Mouse (Mus musculus): ENCODE measurements around the gene Mllt10.
"Not testable (repeated sequence)": the region's sequence is repeated elsewhere in the genome, so short reads cannot be mapped to it uniquely, and the experiment has no call there.

Gene Mllt10

DNA sequence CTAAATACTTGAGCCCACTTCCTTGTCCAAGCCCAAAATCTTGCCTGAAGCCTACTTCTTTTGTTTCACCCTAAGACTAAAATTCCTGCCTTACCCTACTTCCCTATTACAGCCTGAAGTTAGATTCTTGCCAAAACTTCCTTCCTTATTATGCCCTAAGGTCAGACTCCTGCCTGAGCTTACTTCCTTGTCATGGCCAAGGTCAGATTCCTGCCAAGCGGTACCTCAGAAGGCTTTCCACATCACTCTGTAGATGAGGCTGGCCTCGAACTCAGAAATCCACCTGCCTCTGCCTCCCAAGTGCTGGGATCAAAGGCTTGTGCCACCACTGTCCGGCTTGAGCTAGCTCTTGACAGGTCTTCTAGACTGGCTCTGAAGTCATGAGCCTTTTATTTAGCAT lies 32.7 kb downstream of the Mllt10 start:
- DNase-seq (ENCODE audit: low spot score) = not testable (repeated sequence)

DNA sequence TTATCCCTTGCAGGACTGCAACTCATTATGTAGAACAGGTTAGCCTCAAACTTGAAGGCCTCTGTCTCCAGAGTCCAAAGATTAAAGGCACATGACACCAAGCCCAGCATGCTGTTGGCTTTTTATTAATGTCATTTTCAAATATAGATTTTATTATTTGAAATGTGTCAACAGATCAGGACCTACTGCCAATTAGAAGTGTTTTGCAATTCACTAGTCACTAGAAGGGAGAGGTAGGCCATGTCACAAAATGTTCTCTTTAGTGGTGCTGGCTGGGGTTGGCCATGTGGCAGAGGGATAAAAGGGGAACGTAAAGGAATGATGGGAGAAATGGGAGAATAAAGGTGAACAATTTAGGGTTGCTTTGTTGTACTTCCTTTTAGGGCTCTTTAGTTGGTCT lies 38.8 kb downstream of the Mllt10 start:
- DNase-seq (ENCODE audit: low spot score) = no peak

DNA sequence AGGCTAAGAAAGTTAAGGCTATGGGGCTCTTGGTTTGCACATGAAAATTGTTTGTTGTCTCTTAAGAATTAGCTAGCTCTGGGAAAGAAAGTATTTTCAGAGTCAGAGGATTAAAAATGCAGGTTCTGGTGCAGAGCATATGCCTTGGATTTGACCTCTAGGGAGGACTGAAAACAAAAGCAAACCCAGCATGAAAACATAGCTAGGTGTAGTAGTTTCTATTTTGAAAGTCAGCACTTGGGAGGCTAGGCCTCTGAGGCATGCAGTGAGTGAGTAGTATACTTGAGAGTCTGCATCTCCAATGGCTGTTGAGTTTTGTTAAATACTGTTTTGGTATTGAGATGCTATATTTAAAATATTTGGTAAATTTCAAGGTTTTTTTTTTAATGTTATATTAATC lies 39.3 kb downstream of the Mllt10 start:
- no peak for DNase-seq (ENCODE audit: low spot score)

DNA sequence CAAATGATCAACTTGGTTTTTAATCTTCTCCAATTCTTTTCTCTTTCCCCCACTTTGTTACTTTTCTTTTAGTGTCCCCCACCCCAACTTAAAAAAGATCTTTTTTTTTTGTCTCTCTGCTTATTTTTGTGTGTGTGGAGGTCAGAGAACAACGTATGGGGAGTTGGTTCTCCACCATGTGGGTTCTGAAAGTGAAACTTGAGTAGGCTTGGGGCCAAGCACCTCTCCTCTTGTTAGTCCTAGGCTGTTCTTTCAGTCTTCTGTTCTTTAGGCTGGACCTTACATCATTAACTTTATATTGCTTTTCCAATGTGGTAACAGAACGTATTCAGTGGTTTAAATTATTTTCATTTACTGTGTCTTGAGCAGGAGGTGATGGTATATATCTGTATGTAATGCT lies 40.8 kb downstream of the Mllt10 start:
- no peak for DNase-seq (ENCODE audit: low spot score)

DNA sequence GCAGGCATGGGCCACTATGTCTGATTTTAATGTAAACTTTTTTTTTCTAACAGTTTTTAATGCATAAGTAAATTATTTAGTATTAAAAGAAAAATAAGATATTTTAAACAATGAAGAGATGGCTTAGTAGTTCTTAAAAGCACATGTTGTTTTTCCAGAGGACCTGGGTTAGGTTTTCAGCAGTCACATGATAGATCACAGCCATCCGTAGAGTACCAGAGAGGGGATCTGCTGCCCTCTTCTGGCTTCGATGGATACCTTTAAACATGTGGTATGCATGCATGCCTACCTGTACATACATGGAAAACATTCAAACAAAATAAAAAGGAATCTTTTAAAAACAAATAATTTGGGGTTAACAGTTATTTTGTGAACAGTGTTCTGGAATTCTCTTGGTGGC lies 45.9 kb downstream of the Mllt10 start:
- no peak for DNase-seq (ENCODE audit: low spot score)

DNA sequence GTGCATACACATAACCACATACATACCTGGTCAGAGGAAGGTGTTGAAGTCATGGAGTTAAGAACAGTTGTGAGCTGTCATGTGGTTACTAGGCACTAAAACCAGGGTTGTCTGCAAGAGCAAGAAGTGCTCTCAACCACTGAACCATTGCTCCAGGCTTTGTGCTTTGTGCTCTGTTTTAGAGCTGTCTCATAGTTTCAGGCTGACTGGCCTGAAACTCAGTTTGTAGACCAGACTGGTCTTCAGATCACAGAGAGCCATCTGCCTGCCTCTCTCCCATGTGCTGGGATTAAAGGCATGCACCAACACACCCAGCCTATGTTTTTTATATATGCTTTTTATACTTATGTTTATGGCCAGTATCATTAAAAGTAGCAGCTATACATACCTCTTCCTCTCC lies 52.5 kb downstream of the Mllt10 start:
- DNase-seq (ENCODE audit: low spot score) = no peak

DNA sequence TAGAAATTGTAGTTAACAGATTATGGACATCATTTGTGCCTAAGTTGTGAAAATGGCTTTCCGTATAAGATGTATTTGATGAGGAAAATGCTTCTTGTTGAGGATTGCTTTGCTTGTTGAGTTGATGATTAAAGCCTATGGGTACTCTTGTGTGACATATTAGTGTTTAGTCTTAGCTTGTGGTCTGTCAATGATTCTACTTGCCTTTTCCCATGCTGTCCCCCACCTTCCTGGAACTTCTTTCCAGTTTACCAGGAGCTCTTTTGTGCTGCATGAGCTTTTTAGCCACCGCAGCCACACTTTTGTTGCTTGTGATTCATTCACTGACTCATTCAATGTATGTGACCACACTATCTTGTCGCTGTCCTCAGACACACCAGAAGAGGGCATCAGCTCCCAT lies 53.2 kb downstream of the Mllt10 start:
- DNase-seq (ENCODE audit: low spot score) = no peak

DNA sequence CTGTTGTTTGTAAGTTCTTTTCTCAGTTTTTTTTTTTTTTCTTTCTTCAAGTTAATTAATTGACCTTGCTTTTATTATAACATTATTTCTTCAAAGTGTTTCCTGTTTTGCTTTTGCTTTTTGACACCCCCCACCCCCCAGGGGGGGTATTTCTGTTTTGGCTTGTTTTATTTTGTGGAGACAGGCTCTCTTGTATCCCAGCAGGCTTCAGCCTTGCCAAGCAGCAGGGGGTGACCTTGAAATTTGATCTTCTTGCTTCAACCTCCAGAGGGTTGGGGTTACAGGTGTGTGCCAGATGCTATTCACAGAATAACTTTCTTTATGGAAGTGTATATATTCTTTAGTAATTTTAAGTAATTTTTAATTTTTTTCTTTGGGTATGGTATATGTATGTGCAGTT lies 56.4 kb downstream of the Mllt10 start:
- peak; percentile 60 for DNase-seq (ENCODE audit: low spot score)

DNA sequence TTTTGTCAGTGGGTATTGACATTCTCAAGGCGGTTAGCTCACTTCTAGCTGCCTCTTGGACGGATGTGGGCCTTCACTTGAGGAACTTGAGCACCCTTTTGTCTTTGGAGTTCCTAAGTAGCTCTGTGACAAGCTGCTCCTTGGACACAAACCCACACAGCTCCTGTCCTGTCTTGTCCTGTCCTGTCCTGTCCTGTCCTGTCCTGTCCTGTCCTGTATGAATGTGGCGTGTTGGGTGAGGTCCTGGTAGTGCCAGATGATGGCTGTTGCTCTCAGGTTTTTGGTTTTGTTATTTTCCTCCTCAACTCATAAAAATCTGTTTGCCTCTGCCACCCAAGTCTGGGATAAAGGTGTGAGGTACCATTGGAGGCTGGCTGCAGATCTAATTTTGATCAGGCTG lies 61.4 kb downstream of the Mllt10 start:
- no peak for DNase-seq (ENCODE audit: low spot score)

DNA sequence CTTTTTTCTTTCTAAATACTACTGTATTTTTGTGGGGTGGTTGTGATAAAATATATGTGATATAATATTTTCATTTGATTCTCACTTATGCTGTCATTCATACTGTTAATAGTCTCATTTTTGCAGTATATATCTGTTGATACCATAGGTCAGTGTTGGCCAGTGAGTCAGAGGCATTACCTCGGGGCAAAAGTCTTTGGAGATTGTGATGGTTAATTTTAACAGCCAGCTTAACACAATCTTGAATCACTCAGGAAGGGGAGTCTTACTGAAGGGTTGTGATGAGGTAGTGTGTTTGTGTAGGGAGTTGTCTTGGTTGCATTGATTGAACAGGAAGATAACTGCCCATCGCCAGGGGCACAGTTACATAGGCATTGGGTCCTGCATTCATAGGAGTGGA lies 83.1 kb downstream of the Mllt10 start:
- DNase-seq (ENCODE audit: low spot score) = no peak

DNA sequence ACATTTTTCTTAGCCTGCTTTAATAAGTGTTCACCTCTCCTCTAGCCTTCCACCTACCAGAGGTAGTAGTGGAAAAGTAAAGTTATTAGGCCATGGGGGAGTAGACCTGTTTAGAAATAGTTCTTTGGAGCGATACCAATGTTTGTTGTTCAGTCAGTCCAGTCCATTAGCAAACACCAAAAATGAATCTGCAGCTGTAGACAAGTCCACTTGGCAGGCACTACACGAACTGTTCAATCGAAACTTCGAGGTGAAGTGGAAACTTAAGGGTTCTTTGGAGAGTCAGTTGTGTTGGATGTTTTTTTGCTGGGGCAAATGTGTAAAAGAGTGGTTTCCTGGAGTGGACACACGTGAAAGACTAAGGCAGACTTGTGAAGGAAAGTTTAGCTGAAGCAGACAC lies 84.6 kb downstream of the Mllt10 start:
- no peak for DNase-seq (ENCODE audit: low spot score)

DNA sequence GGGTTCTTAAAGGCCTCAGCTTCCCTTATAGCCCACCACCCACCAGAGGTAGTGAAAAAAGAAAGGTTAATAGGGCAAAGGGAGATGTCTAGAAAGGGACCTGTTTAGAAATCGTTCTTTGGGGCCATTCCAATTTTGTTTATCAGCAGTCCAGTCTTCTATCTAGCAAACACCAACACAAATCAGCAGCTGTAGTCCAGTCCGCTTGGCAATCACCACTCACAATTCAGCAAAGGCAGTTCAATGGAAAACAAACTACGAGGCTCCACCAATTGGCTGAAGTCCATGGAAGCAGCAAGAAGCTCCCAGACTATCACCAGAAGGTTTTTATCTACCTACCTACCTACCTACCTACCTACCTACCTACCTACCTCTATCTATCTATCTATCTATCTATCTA lies 101.1 kb downstream of the Mllt10 start:
- no peak for DNase-seq (ENCODE audit: low spot score)

DNA sequence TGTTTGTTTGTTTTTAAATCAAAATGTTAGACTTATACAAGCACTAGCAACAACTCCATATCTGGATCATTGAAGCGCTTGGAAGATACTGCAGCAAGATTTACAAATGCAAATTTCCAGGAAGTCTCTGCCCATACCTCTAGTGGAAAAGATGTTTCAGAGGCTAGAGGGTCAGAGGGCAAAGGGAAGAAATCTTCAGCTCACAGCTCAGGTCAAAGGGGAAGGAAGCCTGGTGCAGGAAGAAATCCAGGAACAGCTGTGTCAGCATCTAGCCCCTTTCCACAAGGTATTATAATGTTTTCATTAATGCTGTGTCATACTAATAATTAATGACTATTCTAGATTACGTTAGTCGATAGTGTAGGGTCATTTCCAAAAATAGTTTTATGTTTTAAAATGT lies 104.4 kb downstream of the Mllt10 start:
- DNase-seq (ENCODE audit: low spot score) = peak; percentile 44

DNA sequence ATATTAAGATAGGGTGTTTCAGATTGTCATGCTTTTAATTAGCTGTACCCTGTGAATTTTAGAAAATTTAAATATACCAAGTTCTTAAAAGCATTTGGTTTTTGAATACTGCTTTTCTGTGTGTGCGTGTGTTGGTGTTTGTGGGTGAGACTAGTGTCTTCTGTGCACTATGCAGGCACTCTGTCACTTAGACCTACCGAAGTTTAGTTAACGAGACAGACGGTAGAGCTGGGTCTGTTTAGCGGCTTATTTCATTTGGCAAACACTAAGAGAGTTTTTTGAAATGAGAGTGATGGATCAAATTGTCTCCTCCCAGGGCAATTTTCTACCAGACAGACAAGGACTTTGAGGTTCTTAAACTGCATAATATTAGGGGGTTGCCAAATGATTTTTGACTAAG lies 106.0 kb downstream of the Mllt10 start:
- no peak for DNase-seq (ENCODE audit: low spot score)

DNA sequence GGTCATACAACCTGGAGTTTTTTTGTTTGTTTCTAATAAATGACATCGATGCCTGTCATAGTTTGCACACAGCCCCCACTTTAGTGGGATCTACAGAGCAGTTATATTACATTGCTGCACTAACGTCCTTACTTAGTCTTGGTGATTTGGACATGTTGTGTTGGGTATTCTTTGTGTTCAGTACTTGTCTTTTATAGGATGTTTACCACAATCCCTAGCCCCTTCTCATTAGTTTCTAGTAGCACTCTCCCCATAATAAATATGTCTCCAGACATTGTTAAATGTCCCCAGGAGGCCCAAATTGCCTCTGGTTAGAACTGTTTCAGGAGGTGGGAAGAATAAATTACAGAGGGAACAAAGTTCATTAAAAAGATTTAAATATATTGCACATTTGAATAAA lies 110.5 kb downstream of the Mllt10 start:
- no peak for DNase-seq (ENCODE audit: low spot score)

DNA sequence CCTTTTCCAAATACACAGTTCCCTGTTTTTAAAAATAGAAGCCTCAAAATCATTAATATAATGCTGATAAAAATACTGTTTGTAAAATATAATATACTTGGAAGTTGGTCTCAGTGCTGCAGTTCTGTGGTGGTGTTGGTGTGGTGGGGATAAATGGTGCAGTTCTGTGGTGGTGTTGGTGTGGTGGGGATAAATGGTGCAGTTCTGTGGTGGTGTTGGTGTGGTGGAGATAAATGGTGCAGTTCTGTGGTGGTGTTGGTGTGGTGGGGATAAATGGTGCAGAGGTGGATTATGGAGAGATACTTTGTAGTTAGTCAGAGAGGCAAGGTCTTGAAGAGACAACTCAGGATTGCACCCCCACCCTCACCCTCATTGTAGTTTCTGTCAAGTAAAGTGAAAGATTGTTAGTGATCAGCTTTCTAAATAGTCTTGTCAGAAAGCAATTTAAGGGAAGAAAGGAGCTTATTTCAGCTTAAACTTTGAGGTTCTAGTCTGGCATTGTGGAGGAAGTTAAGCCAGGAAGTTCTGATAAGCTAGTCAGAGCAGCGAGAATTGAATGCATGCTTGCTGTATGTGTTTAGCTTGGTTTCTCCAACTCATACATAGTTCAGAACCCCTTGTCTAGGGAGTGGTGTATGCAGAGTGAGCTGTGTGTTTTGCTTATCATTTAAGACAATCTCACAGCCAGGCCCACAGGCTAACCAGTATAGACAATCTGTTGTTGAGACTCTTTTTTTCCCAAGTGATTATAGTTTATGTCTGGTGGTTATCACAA lies 114.3 kb downstream of the Mllt10 start:
- DNase-seq (ENCODE audit: low spot score) = no peak

DNA sequence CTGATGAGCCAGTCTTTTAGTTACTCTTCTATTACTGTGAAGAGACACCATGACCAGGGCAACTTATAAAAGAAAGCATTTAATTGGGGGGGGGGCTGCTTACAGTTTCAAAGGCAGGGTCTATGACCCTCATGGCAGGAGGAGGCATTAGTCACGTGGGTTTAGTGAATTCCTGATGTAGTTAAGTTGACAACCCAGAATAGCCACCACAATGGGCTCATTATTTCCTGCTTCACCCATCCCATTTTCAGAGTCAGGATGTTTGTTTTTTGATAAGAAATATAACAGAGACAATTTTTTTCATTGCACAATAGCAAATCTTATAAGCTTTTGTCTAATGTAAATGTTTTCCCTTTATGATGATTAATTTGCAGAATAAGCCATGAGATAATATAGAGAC lies 120.2 kb downstream of the Mllt10 start:
- DNase-seq (ENCODE audit: low spot score) = no peak

DNA sequence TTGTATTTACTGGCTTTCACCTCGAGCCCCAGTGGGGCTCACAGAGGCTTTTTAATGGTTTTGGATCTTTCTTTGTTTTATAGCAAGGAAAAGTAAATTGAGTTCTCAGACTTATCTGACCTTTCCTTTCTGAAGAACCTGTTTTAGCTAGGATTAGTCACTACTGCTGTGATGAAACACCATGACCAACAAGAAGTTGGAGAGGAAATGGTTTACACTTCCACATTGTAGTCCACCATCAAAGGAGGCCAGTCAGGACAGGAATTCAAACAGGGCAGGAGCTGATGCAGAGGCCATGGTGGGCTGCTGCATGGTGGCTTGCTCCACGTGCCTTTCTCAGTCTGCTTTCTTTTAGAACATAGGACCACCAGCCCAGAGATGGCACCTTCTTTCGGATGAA lies 121.2 kb downstream of the Mllt10 start:
- DNase-seq (ENCODE audit: low spot score) = no peak

DNA sequence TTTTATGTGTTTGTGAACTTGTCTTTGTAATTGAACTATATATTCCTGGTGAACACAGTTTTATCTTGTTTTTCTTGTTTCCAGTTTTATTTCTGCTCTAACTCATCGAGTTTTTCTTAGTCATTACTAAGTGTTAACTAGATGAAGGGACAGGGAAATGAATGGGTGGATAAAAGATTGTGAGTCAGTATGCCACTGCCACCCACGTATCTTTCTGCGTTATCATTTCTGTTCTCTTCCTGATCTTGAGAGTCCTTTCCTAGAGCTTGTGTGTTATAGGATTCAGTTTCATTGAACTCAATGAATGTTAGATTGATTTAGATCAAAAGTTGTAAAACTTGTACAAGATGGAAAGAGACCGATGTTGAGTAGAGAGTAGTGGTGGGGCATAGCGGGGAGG lies 125.3 kb downstream of the Mllt10 start:
- no peak for DNase-seq (ENCODE audit: low spot score)

DNA sequence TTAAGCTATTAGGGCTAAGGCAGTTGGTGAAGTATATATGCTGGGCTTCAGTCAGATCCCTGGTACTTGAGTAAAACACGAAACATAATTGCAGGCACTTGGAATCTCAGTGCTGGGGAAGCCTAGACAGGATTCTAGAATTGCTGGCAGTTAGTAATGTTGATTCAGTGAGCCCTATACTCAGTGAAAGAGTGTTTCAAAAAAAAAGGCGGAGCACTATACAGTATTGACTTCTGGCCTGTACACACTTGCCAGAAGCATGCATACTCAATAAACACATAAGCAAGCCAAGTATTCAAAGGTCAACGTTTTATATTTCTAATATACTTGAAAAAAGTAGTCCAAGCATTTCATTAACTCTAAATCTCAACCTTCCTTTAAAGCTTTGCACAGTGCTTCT lies 126.6 kb downstream of the Mllt10 start:
- DNase-seq (ENCODE audit: low spot score) = no peak

DNA sequence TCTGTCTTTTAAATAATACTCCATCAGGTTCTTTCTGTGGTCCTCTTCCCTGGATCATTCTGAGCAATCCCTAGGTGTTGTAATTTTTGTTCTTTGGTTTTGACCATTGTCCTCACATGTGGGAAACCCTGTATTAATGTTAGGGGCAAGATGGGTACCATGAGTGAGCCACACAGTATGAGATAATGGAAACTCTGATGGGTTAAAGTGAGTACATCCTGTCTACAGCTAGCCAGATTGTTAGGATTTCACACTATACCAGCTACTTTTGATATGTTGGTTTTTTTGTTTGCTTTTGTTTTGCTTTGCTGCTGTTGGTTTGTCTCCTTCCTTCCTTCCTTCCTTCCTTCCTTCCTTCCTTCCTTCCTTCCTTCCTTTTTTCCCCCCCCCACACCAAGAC lies 128.0 kb downstream of the Mllt10 start:
- no peak for DNase-seq (ENCODE audit: low spot score)

DNA sequence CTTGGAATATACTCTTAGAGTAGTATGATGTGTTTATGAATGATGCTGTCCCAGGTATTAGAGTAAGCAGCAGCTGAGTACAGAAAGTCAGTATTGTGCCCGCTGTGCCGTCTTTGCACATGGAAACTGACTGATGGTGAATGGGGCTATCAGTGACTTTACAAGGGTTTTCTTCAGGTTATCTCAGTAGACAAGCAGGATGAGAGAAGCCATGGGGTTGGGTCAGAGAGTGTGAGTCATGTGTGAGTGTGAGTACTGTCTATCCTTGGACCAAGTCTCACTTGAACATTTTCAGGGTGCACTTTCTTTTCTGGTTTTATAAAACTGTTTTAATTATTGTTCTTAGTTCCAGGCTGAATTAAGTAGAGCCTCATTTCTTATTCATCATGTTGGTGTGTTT lies 133.3 kb downstream of the Mllt10 start:
- DNase-seq (ENCODE audit: low spot score) = no peak

DNA sequence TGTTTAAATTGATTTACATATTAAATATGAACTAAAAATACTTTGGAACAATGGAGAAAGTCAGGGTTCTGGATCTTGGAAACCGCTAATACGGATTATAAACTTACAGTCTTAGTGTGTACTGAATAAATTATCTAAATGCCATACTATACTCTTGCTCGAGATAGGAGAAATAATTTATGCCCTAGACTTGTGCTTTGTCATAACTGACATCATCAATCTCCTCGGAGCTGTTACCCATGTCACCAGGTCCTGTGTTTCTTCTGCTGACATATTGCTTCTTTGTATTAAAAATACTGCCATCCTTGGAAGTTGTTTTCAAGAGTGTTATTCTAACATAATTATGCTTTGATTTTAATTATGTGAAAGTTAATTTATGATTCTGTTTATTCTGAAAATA lies 140.2 kb downstream of the Mllt10 start:
- no peak for DNase-seq (ENCODE audit: low spot score)

DNA sequence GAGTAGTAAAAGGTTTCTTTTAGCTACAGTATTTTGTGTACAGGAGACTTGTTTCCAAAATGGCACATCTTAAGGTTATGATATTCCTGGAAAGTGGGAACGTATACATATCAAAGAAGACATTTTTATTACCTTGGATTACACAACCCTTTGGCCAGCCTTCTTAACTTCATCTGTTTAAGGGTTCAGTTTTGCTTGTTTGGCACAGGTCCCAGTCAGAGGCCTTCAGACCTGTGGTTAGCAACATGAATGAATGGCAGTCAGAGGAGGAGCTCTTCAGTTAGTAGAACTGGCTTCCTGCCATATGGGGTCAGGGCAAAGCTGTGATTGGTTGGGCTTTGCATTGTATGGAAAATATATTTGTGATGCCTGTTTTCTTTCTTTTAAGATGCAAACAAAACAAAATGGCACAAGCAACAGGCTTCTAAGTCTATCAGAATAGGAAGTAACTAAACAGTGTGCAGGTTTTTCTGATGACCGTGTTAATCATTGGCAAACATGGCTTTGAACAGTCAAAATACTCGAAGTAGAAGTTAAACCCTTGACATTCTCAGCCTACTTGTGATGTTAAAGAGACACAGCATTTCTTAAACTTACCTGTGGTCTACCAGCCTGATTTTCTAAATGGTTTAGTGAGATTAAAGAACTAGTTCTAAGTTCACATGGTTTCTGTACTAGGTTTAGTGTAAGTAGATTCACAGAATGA lies 140.8 kb downstream of the Mllt10 start:
- DNase-seq (ENCODE audit: low spot score) = no peak
